Mouse (Mus musculus): ENCODE measurements around the gene Masp1.

Gene Masp1

GRCm38 (mm10) chr16:23463671-23464347, 56.8 kb downstream of the Masp1 start:
- no peak for DNase-seq (ENCODE audit: extremely low spot score)

- DNase-seq (ENCODE audit: extremely low spot score) = no peak
Measured at GRCm38 (mm10) chr16:23458906-23459588, 61.6 kb downstream of the Masp1 start.

GRCm38 (mm10) chr16:23457338-23457737, 63.3 kb downstream of the Masp1 start:
- no peak for DNase-seq (ENCODE audit: extremely low spot score)

GRCm38 (mm10) chr16:23456534-23456933, 64.1 kb downstream of the Masp1 start:
- no peak for DNase-seq (ENCODE audit: extremely low spot score)

GRCm38 (mm10) chr16:23454376-23454775, 66.2 kb downstream of the Masp1 start:
- DNase-seq (ENCODE audit: extremely low spot score) = no peak

- DNase-seq (ENCODE audit: extremely low spot score) = peak; percentile 63
Measured at GRCm38 (mm10) chr16:23452476-23452875, 68.1 kb downstream of the Masp1 start.

GRCm38 (mm10) chr16:23450816-23451215, 69.8 kb downstream of the Masp1 start:
- DNase-seq (ENCODE audit: extremely low spot score) = no peak

- DNase-seq (ENCODE audit: extremely low spot score) = no peak
Measured at GRCm38 (mm10) chr16:23449946-23450345, 70.7 kb downstream of the Masp1 start.

- no peak for DNase-seq (ENCODE audit: extremely low spot score)
Measured at GRCm38 (mm10) chr16:23444231-23444630, 76.4 kb downstream of the Masp1 start.

GRCm38 (mm10) chr16:23437404-23438166, 83.0 kb downstream of the Masp1 start:
- no peak for DNase-seq (ENCODE audit: extremely low spot score)

- DNase-seq (ENCODE audit: extremely low spot score) = no peak
Measured at GRCm38 (mm10) chr16:23429991-23430390, 90.6 kb downstream of the Masp1 start.

GRCm38 (mm10) chr16:23428647-23429319, 91.8 kb downstream of the Masp1 start, which contains the start of gene Rtp1:
TSS of gene Rtp1 (plus strand) at chr16:23429133.
- DNase-seq (ENCODE audit: extremely low spot score) = no peak

- DNase-seq (ENCODE audit: extremely low spot score) = no peak
Measured at GRCm38 (mm10) chr16:23427701-23428100, 92.9 kb downstream of the Masp1 start.

- DNase-seq (ENCODE audit: extremely low spot score) = no peak
Measured at GRCm38 (mm10) chr16:23423825-23424224, 96.8 kb downstream of the Masp1 start.

- no peak for DNase-seq (ENCODE audit: extremely low spot score)
Measured at GRCm38 (mm10) chr16:23419565-23420085, 101.0 kb downstream of the Masp1 start.

GRCm38 (mm10) chr16:23417456-23418240, 103.0 kb downstream of the Masp1 start:
- no peak for DNase-seq (ENCODE audit: extremely low spot score)

- DNase-seq (ENCODE audit: extremely low spot score) = peak; percentile 34
Measured at GRCm38 (mm10) chr16:23416657-23417293, 103.8 kb downstream of the Masp1 start.

GRCm38 (mm10) chr16:23416261-23416656, 104.4 kb downstream of the Masp1 start:
- DNase-seq (ENCODE audit: extremely low spot score) = no peak

- DNase-seq (ENCODE audit: extremely low spot score) = no peak
Measured at GRCm38 (mm10) chr16:23412930-23413329, 107.7 kb downstream of the Masp1 start.

- peak; percentile 78 for DNase-seq (ENCODE audit: extremely low spot score)
Measured at GRCm38 (mm10) chr16:23403008-23403755, 117.4 kb downstream of the Masp1 start.
